Mouse (Mus musculus): ENCODE results near the gene Pla2g6. TPM values are rescaled to one million over a fixed set of nuclear protein-coding genes. Genes with fewer than 3 reads are reported as not detected.

Gene Pla2g6
- polyA plus RNA-seq, 1 experiment from 2014 or later = 11.6 TPM

GRCm38 (mm10) chr15:79365068-79365467, 36.9 kb upstream of the Pla2g6 start:
- 95% methylated on average over 12 of the region's 12 CpGs for WGBS (ENCODE audit: insufficient replicate concordance)
- peaks cover 41% of the 10 kb centered on the region for H3K4me1 ChIP-seq (ENCODE audit: control insufficient read depth, insufficient read depth, low read length)
- no peaks in the 10 kb centered on the region for H3K27me3 ChIP-seq (ENCODE audit: control insufficient read depth, insufficient read depth, low read length)
- H3K27ac ChIP-seq (ENCODE audit: low read depth, low read length) = no peak overlapping the region
- H3K4me2 ChIP-seq = no peak overlapping the region
- peaks cover 27% of the 10 kb centered on the region for H3K36me3 ChIP-seq (ENCODE audit: control insufficient read depth, insufficient read depth, low read length)
- no peaks in the 10 kb centered on the region for H3K9me3 ChIP-seq (replicated peaks; ENCODE audit: control insufficient read depth, low read length)
- ATAC-seq (replicated peaks; ENCODE audit: insufficient number of reproducible peaks, low FRiP score, low TSS enrichment) = no peak
- H3K4me3 ChIP-seq (ENCODE audit: low read depth, low read length) = no peak overlapping the region
- no peak overlapping the region for H3K9ac ChIP-seq (ENCODE audit: low read depth, low read length)

- H3K4me1 ChIP-seq (ENCODE audit: control insufficient read depth, insufficient read depth, low read length) = peaks cover 43% of the 10 kb centered on the region
- peaks cover 24% of the 10 kb centered on the region for H3K36me3 ChIP-seq (ENCODE audit: control insufficient read depth, insufficient read depth, low read length)
Measured at GRCm38 (mm10) chr15:79364120-79364519, 35.9 kb upstream of the Pla2g6 start.

GRCm38 (mm10) chr15:79361023-79361422, 32.8 kb upstream of the Pla2g6 start:
- Histone ChIP-seq H3K27ac (ENCODE audit: low read depth, low read length) (peak overlapping the region; percentile 24; the same call in 1 of the 2 replicates), H3K4me1 (ENCODE audit: control insufficient read depth, insufficient read depth, low read length) (peaks cover 52% of the 10 kb centered on the region), H3K36me3 (ENCODE audit: control insufficient read depth, insufficient read depth, low read length) (peaks cover 20% of the 10 kb centered on the region), H3K4me3 (ENCODE audit: low read depth, low read length) (no peak overlapping the region), H3K9me3 (replicated peaks; ENCODE audit: control insufficient read depth, low read length) (no peaks in the 10 kb centered on the region), H3K9ac (ENCODE audit: low read depth, low read length) (no peak overlapping the region), H3K27me3 (ENCODE audit: control insufficient read depth, insufficient read depth, low read length) (no peaks in the 10 kb centered on the region), H3K4me2 (no peak overlapping the region)
- no peak for ATAC-seq (replicated peaks; ENCODE audit: insufficient number of reproducible peaks, low FRiP score, low TSS enrichment)
- WGBS (ENCODE audit: insufficient replicate concordance) = 29% methylated on average over 4 of the region's 4 CpGs

More at GRCm38 (mm10) chr15:79364120-79364519, 35.9 kb upstream of the Pla2g6 start:
- peak overlapping the region; percentile 2; the same call in 1 of the 2 replicates for H3K9ac ChIP-seq (ENCODE audit: low read depth, low read length)
- 57% methylated on average over 6 of the region's 6 CpGs for WGBS (ENCODE audit: insufficient replicate concordance)
- H3K27me3 ChIP-seq (ENCODE audit: control insufficient read depth, insufficient read depth, low read length) = no peaks in the 10 kb centered on the region
- 0 out of 2 replicates have a peak overlapping the region, but pooled peaks have one; percentile 17 for H3K27ac ChIP-seq (ENCODE audit: low read depth, low read length)
- H3K9me3 ChIP-seq (replicated peaks; ENCODE audit: control insufficient read depth, low read length) = no peaks in the 10 kb centered on the region
- H3K4me2 ChIP-seq = no peak overlapping the region
- ATAC-seq (replicated peaks; ENCODE audit: insufficient number of reproducible peaks, low FRiP score, low TSS enrichment) = no peak
- no peak overlapping the region for H3K4me3 ChIP-seq (ENCODE audit: low read depth, low read length)

GRCm38 (mm10) chr15:79360371-79360770, 32.2 kb upstream of the Pla2g6 start:
- Histone ChIP-seq H3K9me3 (replicated peaks; ENCODE audit: control insufficient read depth, low read length) (no peaks in the 10 kb centered on the region), H3K9ac (ENCODE audit: low read depth, low read length) (no peak overlapping the region), H3K4me1 (ENCODE audit: control insufficient read depth, insufficient read depth, low read length) (peaks cover 52% of the 10 kb centered on the region), H3K4me3 (ENCODE audit: low read depth, low read length) (no peak overlapping the region), H3K4me2 (no peak overlapping the region), H3K36me3 (ENCODE audit: control insufficient read depth, insufficient read depth, low read length) (peaks cover 15% of the 10 kb centered on the region), H3K27ac (ENCODE audit: low read depth, low read length) (no peak overlapping the region), H3K27me3 (ENCODE audit: control insufficient read depth, insufficient read depth, low read length) (no peaks in the 10 kb centered on the region)
- 38% methylated on average over 7 of the region's 7 CpGs for WGBS (ENCODE audit: insufficient replicate concordance)
- ATAC-seq (replicated peaks; ENCODE audit: insufficient number of reproducible peaks, low FRiP score, low TSS enrichment) = no peak

- no peak overlapping the region for H3K9ac ChIP-seq (ENCODE audit: low read depth, low read length)
- H3K36me3 ChIP-seq (ENCODE audit: control insufficient read depth, insufficient read depth, low read length) = peaks cover 12% of the 10 kb centered on the region
- H3K4me1 ChIP-seq (ENCODE audit: control insufficient read depth, insufficient read depth, low read length) = peaks cover 52% of the 10 kb centered on the region
- H3K4me2 ChIP-seq = no peak overlapping the region; the same call in 1 of the 2 replicates
- H3K27ac ChIP-seq (ENCODE audit: low read depth, low read length) = peak overlapping the region; percentile 36; the same call in 1 of the 2 replicates
- ATAC-seq (replicated peaks; ENCODE audit: insufficient number of reproducible peaks, low FRiP score, low TSS enrichment) = no peak
- no peaks in the 10 kb centered on the region for H3K27me3 ChIP-seq (ENCODE audit: control insufficient read depth, insufficient read depth, low read length)
- H3K4me3 ChIP-seq (ENCODE audit: low read depth, low read length) = no peak overlapping the region
- WGBS (ENCODE audit: insufficient replicate concordance) = 24% methylated on average over 6 of the region's 6 CpGs
- no peaks in the 10 kb centered on the region for H3K9me3 ChIP-seq (replicated peaks; ENCODE audit: control insufficient read depth, low read length)
Measured at GRCm38 (mm10) chr15:79359954-79360353, 31.8 kb upstream of the Pla2g6 start.

GRCm38 (mm10) chr15:79357974-79358690, 29.9 kb upstream of the Pla2g6 start:
- H3K27ac ChIP-seq (ENCODE audit: low read depth, low read length) = peak overlapping the region; percentile 66; the same call in 1 of the 2 replicates
- no peak for ATAC-seq (replicated peaks; ENCODE audit: insufficient number of reproducible peaks, low FRiP score, low TSS enrichment)
- no peaks in the 10 kb centered on the region for H3K27me3 ChIP-seq (ENCODE audit: control insufficient read depth, insufficient read depth, low read length)
- no peaks in the 10 kb centered on the region for H3K9me3 ChIP-seq (replicated peaks; ENCODE audit: control insufficient read depth, low read length)
- peak overlapping the region; percentile 71; the same call in 1 of the 2 replicates for H3K9ac ChIP-seq (ENCODE audit: low read depth, low read length)
- H3K36me3 ChIP-seq (ENCODE audit: control insufficient read depth, insufficient read depth, low read length) = peaks cover 11% of the 10 kb centered on the region
- WGBS (ENCODE audit: insufficient replicate concordance) = 35% methylated on average over 12 of the region's 12 CpGs
- H3K4me1 ChIP-seq (ENCODE audit: control insufficient read depth, insufficient read depth, low read length) = peaks cover 38% of the 10 kb centered on the region
- peak overlapping the region; percentile 50; the same call in 1 of the 2 replicates for H3K4me3 ChIP-seq (ENCODE audit: low read depth, low read length)
- H3K4me2 ChIP-seq = peak overlapping the region; percentile 99

GRCm38 (mm10) chr15:79357036-79357911, 29.1 kb upstream of the Pla2g6 start:
- Histone ChIP-seq H3K9me3 (replicated peaks; ENCODE audit: control insufficient read depth, low read length) (no peaks in the 10 kb centered on the region), H3K36me3 (ENCODE audit: control insufficient read depth, insufficient read depth, low read length) (peaks cover 4% of the 10 kb centered on the region; the same call in 1 of the 2 replicates), H3K4me2 (peak overlapping the region; percentile 99), H3K27ac (ENCODE audit: low read depth, low read length) (peak overlapping the region; percentile 57), H3K9ac (ENCODE audit: low read depth, low read length) (peak overlapping the region; percentile 71), H3K4me3 (ENCODE audit: low read depth, low read length) (peak overlapping the region; percentile 50), H3K27me3 (ENCODE audit: control insufficient read depth, insufficient read depth, low read length) (no peaks in the 10 kb centered on the region), H3K4me1 (ENCODE audit: control insufficient read depth, insufficient read depth, low read length) (peaks cover 38% of the 10 kb centered on the region)
- peak; percentile 79 for ATAC-seq (replicated peaks; ENCODE audit: insufficient number of reproducible peaks, low FRiP score, low TSS enrichment)
- under 1% methylated on average over 65 of the region's 77 CpGs for WGBS (ENCODE audit: insufficient replicate concordance)

GRCm38 (mm10) chr15:79356481-79356880, 28.3 kb upstream of the Pla2g6 start:
- 72% methylated on average over 8 of the region's 8 CpGs for WGBS (ENCODE audit: insufficient replicate concordance)
- H3K9me3 ChIP-seq (replicated peaks; ENCODE audit: control insufficient read depth, low read length) = no peaks in the 10 kb centered on the region
- H3K9ac ChIP-seq (ENCODE audit: low read depth, low read length) = no peak overlapping the region
- H3K4me3 ChIP-seq (ENCODE audit: low read depth, low read length) = peak overlapping the region; percentile 50
- no peak for ATAC-seq (replicated peaks; ENCODE audit: insufficient number of reproducible peaks, low FRiP score, low TSS enrichment)
- H3K4me2 ChIP-seq = peak overlapping the region; percentile 99
- no peak overlapping the region for H3K27ac ChIP-seq (ENCODE audit: low read depth, low read length)
- no peaks in the 10 kb centered on the region for H3K36me3 ChIP-seq (ENCODE audit: control insufficient read depth, insufficient read depth, low read length)
- peaks cover 42% of the 10 kb centered on the region for H3K4me1 ChIP-seq (ENCODE audit: control insufficient read depth, insufficient read depth, low read length)
- no peaks in the 10 kb centered on the region for H3K27me3 ChIP-seq (ENCODE audit: control insufficient read depth, insufficient read depth, low read length)

All from heart, embryonic 11.5 days (tissue).